Mouse (Mus musculus) intestine, embryonic 16.5 days (tissue): ENCODE data around the gene 1700021F05Rik. TPM values are rescaled to one million over a fixed set of nuclear protein-coding genes. Genes with fewer than 3 reads are reported as not detected.

ENCODE experiments used
- ATAC-seq: fragments of 200-750 bp; cut with Nextera tagmentation; 2 replicates; pipeline ENCODE4 v1.8.0; 2017; ENCODE audit warnings: moderate TSS enrichment, moderate library complexity
- H3K27ac ChIP-seq: fragments of 300-500 bp; sonication (generic); 2 replicates; pipeline ENCODE4 v1.5.1; 2014; ENCODE audit warnings: mild to moderate bottlenecking, low read length
- H3K27me3 ChIP-seq: fragments of 300-500 bp; sonication (generic); replicated peaks from 2 replicates; pipeline ENCODE4 v1.6.1; 2014; ENCODE audit warnings: low read length, control low read depth, mixed read lengths; ENCODE audit not compliant: control insufficient read depth, insufficient read depth
- H3K36me3 ChIP-seq: fragments of 300-500 bp; sonication (generic); 2 replicates; pipeline ENCODE4 v1.6.1; 2014; ENCODE audit warnings: low read length, control low read depth; ENCODE audit not compliant: control insufficient read depth, insufficient read depth
- H3K4me1 ChIP-seq: fragments of 300-500 bp; sonication (generic); 2 replicates; pipeline ENCODE4 v1.6.1; 2014; ENCODE audit warnings: low read length, control low read depth, mixed read lengths; ENCODE audit not compliant: control insufficient read depth, insufficient read depth
- H3K4me2 ChIP-seq: fragments of 300-500 bp; sonication (generic); 2 replicates; pipeline ENCODE4 v1.6.1; 2014; ENCODE audit warnings: low read depth, low read length, control low read depth
- H3K4me3 ChIP-seq: fragments of 300-500 bp; sonication (generic); 2 replicates; pipeline ENCODE4 v1.5.1; 2014; ENCODE audit warnings: mild to moderate bottlenecking, low read length
- H3K9ac ChIP-seq: fragments of 300-500 bp; sonication (generic); 2 replicates; pipeline ENCODE4 v1.6.1; 2014; ENCODE audit warnings: low read depth, low read length
- H3K9me3 ChIP-seq: fragments of 300-500 bp; sonication (generic); 2 replicates; pipeline ENCODE4 v1.6.1; 2016; ENCODE audit warnings: low read length, control low read depth; ENCODE audit not compliant: control insufficient read depth
- WGBS: fragments of 180-500 bp; shearing (Covaris S2); extraction: QIAGEN DNeasy Blood & Tissue Kit; methylation state at CpG from one replicate; pipeline ENCODE4 v1.1.7; 2014; 5-methylcytosine and 5-hydroxymethylcytosine counted together
- polyA plus RNA-seq: library from polyadenylated mRNA; unstranded; fragments of >200 nt; fragmentation: Nextera tagmentation; extraction: Ambion mirVana; gene quantifications from 2 replicates; pipeline ENCODE4 v1.2.1, GENCODE M21; 2015

Gene 1700021F05Rik
- polyA plus RNA-seq, 1 experiment from 2014 or later = 78.8 TPM

DNA sequence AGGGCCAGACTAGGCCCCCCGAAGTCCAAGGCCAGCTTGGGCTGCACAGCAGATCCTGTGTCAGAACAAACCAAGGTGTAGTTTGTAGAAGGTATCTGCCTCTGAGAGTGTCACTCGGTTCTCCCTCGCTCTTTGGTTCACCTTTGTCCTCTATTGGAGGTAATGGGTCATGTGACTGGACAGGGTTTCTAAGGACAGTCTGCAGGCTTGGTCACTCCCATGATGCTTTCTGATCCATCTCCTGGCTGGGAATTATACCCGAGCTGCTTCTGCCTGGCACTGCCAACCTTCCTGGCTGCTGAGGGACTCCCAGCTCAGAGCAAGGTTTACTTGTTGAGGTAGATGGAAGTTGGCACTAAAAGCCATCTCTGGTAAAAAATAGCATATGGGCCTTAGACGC, 49.9 kb downstream of the 1700021F05Rik start:
- H3K4me1 ChIP-seq = peaks cover 22% of the 10 kb centered on the region
- H3K9me3 ChIP-seq = no peaks in the 10 kb centered on the region
- H3K27me3 ChIP-seq = no peaks in the 10 kb centered on the region
- H3K36me3 ChIP-seq = peaks cover 10% of the 10 kb centered on the region
- no peak overlapping the region for H3K4me3 ChIP-seq
- 74% methylated on average over 5 of the region's 5 CpGs for WGBS
- no peak overlapping the region for H3K9ac ChIP-seq
- ATAC-seq = peak; percentile 61
- H3K27ac ChIP-seq = peak overlapping the region; percentile 26; the same call in 1 of the 2 replicates
- H3K4me2 ChIP-seq = no peak overlapping the region

DNA sequence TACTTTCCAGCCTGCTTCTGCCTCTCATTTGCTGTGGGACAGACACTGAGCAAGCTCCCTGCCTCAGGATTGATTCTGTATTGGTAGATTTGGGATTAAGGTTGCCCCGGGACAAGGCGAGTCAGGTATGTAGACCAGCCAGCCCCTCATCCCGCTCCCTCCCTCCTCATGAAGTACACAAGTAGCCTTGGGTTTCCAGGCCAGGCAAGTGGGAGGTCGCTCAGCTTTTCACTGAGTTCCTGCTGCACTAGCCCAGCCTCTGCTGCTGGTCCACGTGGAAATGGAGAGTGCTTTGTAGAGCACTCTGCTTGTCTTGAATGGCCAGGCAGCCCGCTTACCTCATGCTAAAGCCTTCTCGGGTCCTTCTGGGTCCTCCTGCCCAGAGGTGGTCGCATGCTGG, 50.8 kb downstream of the 1700021F05Rik start:
- Histone ChIP-seq H3K4me2 (no peak overlapping the region), H3K36me3 (0 out of 2 replicates have a peak, but pooled peaks cover 2% of the 10 kb centered on the region), H3K9me3 (no peaks in the 10 kb centered on the region), H3K4me3 (no peak overlapping the region), H3K4me1 (peaks cover 24% of the 10 kb centered on the region), H3K27ac (0 out of 2 replicates have a peak overlapping the region, but pooled peaks have one; percentile 26), H3K27me3 (no peaks in the 10 kb centered on the region), H3K9ac (0 out of 2 replicates have a peak overlapping the region, but pooled peaks have one; percentile 19)
- 58% methylated on average over 8 of the region's 8 CpGs for WGBS
- ATAC-seq = no peak

DNA sequence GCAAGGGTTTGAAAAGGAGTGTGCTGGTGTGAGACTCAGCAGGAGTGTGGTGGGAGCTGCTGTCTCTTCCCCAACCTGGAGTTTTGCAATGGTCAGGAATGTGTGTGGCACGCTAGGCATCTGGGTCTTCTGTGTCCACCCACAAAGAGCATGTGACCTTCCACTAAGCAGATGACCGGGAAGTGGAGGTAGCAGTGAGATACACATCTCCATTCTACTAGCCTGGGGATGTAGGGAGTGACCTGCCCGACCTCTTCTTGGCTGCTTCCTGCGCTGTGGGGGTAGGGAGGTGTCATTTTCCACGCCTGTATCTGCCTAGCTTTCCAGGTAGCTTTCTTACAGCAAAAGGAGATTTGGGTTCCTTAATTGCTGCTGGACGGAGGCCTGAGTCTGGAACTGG, 51.2 kb downstream of the 1700021F05Rik start:
- H3K27ac ChIP-seq = no peak overlapping the region
- no peak overlapping the region for H3K4me3 ChIP-seq
- no peak for ATAC-seq
- H3K9me3 ChIP-seq = no peaks in the 10 kb centered on the region
- 43% methylated on average over 6 of the region's 6 CpGs for WGBS
- H3K4me2 ChIP-seq = no peak overlapping the region
- H3K27me3 ChIP-seq = no peaks in the 10 kb centered on the region
- H3K9ac ChIP-seq = 0 out of 2 replicates have a peak overlapping the region, but pooled peaks have one; percentile 19
- peaks cover 24% of the 10 kb centered on the region for H3K4me1 ChIP-seq
- no peaks in the 10 kb centered on the region for H3K36me3 ChIP-seq

DNA sequence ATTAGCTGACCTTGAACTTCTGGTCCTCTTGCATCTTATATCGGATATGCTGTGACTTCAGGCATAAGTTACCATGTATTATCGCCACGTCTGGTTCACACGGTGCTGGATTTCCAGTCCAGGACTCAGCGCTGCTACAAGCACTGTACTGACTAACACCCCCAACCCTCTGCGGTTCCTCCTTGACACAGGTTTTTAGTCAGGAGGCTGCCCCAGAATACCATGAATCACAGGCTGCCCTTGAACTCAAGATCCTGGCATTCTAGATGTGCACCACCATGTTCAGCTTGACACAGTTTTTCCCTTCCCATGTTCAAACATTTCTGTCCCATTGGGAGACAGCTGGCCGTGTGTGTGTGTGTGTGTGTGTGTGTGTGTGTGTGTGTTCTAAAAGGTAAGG, 51.7 kb downstream of the 1700021F05Rik start:
- Histone ChIP-seq H3K4me1 (peaks cover 24% of the 10 kb centered on the region), H3K9ac (0 out of 2 replicates have a peak overlapping the region, but pooled peaks have one; percentile 19)
- 82% methylated on average over 7 of the region's 7 CpGs for WGBS

DNA sequence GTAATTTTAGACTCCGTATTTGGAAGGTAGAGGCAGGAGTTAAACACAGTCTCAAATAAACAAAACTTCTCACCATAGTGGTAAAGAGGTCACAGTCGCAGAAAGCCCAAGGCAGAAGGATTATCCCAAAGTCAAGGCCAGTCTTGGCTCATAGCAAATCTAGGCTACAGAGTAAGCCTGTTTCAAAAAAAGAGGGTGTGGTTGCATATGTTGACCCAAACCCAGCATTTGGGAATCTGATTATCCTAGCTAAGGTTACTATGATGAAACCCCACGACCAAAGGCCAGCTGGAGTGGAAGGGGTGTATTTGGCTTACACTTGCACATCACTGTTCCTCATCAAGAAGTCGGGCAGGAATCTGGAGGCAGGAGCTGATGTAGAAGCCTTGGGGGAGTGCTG, 52.5 kb downstream of the 1700021F05Rik start:
- peak overlapping the region; percentile 61 for H3K27ac ChIP-seq
- 63% methylated on average over 4 of the region's 4 CpGs for WGBS
- ATAC-seq = no peak
- H3K4me2 ChIP-seq = no peak overlapping the region
- H3K9me3 ChIP-seq = no peaks in the 10 kb centered on the region
- no peaks in the 10 kb centered on the region for H3K36me3 ChIP-seq
- H3K27me3 ChIP-seq = no peaks in the 10 kb centered on the region
- peaks cover 30% of the 10 kb centered on the region for H3K4me1 ChIP-seq
- H3K9ac ChIP-seq = no peak overlapping the region
- no peak overlapping the region for H3K4me3 ChIP-seq

More for the DNA sequence above, 51.7 kb downstream of the 1700021F05Rik start:
- no peaks in the 10 kb centered on the region for H3K9me3 ChIP-seq
- ATAC-seq = no peak
- no peak overlapping the region for H3K4me3 ChIP-seq
- H3K4me2 ChIP-seq = no peak overlapping the region
- no peaks in the 10 kb centered on the region for H3K36me3 ChIP-seq
- H3K27ac ChIP-seq = no peak overlapping the region
- H3K27me3 ChIP-seq = no peaks in the 10 kb centered on the region

DNA sequence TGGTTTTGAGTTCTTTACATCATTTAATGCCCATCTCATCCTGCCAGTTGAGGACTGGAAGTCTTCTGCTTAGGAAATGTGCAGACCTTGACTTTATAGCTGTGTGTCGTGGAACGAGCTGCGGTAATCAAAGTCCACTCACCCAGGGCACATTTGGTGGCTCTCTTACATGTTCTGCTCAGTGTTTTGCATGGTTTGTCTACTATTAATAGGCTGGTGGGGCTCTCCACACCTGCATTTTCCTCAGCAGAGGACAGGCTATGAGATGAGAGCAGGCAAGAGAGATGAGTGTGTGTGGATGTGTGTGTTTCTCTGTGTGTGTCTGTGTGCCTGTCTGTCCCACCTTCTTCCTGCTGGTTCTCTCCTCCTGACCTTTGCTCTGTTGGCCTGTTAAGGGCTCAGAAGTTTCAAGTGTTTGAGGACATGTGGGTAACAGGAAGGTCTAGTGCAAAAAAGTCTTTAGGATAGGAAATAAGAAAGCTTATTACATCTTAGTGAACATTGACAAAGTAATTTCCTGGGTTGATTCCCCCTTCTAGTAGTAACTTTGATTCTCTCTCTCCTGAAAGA, 53.3 kb downstream of the 1700021F05Rik start:
- 61% methylated on average over 3 of the region's 3 CpGs for WGBS
- peak; percentile 70 for ATAC-seq
- no peak overlapping the region for H3K4me2 ChIP-seq

DNA sequence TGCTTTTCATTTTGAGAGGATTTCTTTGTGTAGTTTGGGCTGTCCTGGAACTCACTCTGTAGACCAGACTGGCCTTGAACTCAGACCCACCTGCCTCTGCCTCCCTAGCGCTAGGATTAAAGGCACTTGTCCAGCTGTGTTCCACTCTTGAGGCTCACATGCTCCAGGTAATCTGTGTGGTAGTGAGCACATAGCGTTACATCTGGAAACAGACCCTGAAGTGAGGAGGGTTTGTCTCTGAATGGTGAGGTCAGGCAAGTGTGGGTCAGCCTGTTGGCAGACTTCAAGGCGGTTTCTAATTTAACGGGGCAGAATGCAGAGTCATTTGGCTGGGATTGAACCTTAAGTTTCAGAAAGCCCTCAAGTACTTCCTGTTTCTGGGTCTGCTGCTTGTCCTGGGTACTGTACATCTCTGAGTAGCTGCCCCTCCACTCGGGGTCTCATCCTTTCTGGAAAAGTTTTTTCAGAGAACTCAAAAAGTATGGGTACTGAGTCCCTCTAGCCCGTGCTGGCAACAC, 55.0 kb downstream of the 1700021F05Rik start:
- Histone ChIP-seq H3K27me3 (no peaks in the 10 kb centered on the region), H3K9me3 (no peaks in the 10 kb centered on the region), H3K4me2 (no peak overlapping the region), H3K36me3 (no peaks in the 10 kb centered on the region), H3K9ac (no peak overlapping the region), H3K4me1 (peaks cover 35% of the 10 kb centered on the region), H3K4me3 (no peak overlapping the region), H3K27ac (no peak overlapping the region)
- 88% methylated on average over 6 of the region's 6 CpGs for WGBS
- no peak for ATAC-seq

More for the DNA sequence above, 53.3 kb downstream of the 1700021F05Rik start:
- no peak overlapping the region for H3K4me3 ChIP-seq
- H3K4me1 ChIP-seq = peaks cover 32% of the 10 kb centered on the region
- peak overlapping the region; percentile 61 for H3K27ac ChIP-seq
- H3K9ac ChIP-seq = no peak overlapping the region
- no peaks in the 10 kb centered on the region for H3K9me3 ChIP-seq
- no peaks in the 10 kb centered on the region for H3K27me3 ChIP-seq
- no peaks in the 10 kb centered on the region for H3K36me3 ChIP-seq

DNA sequence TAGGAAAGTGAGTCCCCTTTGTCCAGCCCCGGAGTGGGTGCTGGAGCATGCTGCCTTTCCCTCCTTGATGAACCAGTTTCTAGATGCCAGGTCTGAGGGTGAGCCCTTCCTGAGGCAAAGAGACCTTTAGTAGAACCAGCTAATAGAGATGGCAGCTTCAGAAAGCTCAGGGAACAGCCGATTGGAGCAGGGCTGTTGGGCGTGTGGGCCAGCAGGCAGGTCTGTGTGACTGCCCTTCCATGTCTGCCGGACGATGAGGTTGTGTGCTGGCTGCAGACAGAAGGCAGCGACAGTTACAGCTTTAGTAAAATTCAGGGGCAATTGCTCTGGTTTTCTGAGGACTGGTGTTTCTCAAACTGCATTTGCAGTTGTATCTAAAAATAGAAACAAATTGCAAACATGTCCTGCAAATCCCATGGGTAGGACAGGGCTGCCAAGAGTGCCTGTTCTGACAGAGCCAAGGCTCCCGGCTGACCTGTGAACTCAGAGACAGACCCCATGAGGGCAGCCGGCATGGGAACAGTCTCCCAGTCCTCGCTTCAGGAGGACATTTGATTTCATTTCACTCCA, 57.3 kb downstream of the 1700021F05Rik start:
- Histone ChIP-seq H3K36me3 (no peaks in the 10 kb centered on the region), H3K27me3 (no peaks in the 10 kb centered on the region), H3K4me2 (peak overlapping the region; percentile 17), H3K9ac (peak overlapping the region; percentile 46; the same call in 1 of the 2 replicates), H3K9me3 (no peaks in the 10 kb centered on the region), H3K4me3 (no peak overlapping the region), H3K4me1 (peaks cover 22% of the 10 kb centered on the region), H3K27ac (peak overlapping the region; percentile 72)
- no peak for ATAC-seq
- 31% methylated on average over 9 of the region's 9 CpGs for WGBS

DNA sequence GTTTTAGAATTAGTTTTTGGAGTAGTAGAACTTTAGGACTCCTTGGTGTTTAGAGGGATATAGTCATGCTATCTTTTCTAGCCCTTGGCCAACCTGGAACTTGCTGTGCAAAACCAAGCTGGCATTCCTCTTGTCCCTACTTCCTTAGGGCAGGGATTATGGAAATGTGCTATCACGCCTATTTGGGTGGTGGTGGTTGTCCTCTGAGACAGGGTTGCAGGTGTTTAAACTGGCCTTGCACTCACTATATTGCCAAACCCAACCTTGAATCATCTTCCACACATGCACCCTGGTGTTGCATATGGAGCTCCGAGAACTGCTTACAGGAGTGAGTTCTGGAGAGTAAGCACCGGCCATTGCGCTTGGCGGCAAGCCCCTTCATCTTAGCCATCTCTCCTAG, 58.8 kb downstream of the 1700021F05Rik start:
- no peaks in the 10 kb centered on the region for H3K9me3 ChIP-seq
- no peak for ATAC-seq
- H3K27me3 ChIP-seq = no peaks in the 10 kb centered on the region
- H3K4me3 ChIP-seq = no peak overlapping the region
- H3K4me2 ChIP-seq = no peak overlapping the region
- 90% methylated on average over 5 of the region's 5 CpGs for WGBS
- no peak overlapping the region for H3K27ac ChIP-seq
- H3K36me3 ChIP-seq = no peaks in the 10 kb centered on the region
- peaks cover 16% of the 10 kb centered on the region for H3K4me1 ChIP-seq
- no peak overlapping the region for H3K9ac ChIP-seq
